Mouse (Mus musculus) liver, embryonic 13.5 days (tissue): ENCODE data around the gene Limch1. TPM values are rescaled to one million over a fixed set of nuclear protein-coding genes. Genes with fewer than 3 reads are reported as not detected.

Experiments used
- ATAC-seq: fragments of 200-750 bp; cut with Nextera tagmentation; 2 replicates; pipeline ENCODE4 v1.8.0; 2017; ENCODE audit warnings: low read depth, mild to moderate bottlenecking, moderate number of reproducible peaks, moderate library complexity
- DNase-seq: peaks from one replicate; pipeline ENCODE4 v3.0.0; 2022
- H3K27ac ChIP-seq: fragments of 300-500 bp; sonication (generic); 2 replicates; pipeline ENCODE4 v1.5.1; 2015; ENCODE audit warnings: moderate library complexity, mild to moderate bottlenecking, inconsistent platforms
- H3K27me3 ChIP-seq: fragments of 300-500 bp; sonication (generic); 2 replicates; pipeline ENCODE4 v1.6.1; 2015; ENCODE audit warnings: mild to moderate bottlenecking, inconsistent platforms
- H3K36me3 ChIP-seq: fragments of 300-500 bp; sonication (generic); 2 replicates; pipeline ENCODE4 v1.6.1; 2015; ENCODE audit warnings: mild to moderate bottlenecking, inconsistent platforms
- H3K4me1 ChIP-seq: fragments of 300-500 bp; sonication (generic); replicated peaks from 2 replicates; pipeline ENCODE4 v1.6.1; 2015; ENCODE audit warnings: inconsistent platforms
- H3K4me2 ChIP-seq: fragments of 300-500 bp; sonication (generic); 2 replicates; pipeline ENCODE4 v1.6.1; 2015; ENCODE audit warnings: inconsistent platforms, mild to moderate bottlenecking, moderate library complexity
- H3K4me3 ChIP-seq: fragments of 300-500 bp; sonication (generic); replicated peaks from 2 replicates; pipeline ENCODE4 v1.5.1; 2015; ENCODE audit warnings: mild to moderate bottlenecking, inconsistent platforms
- H3K9ac ChIP-seq: fragments of 300-500 bp; sonication (generic); 2 replicates; pipeline ENCODE4 v1.6.1; 2015; ENCODE audit warnings: mild to moderate bottlenecking, inconsistent platforms
- H3K9me3 ChIP-seq: fragments of 300-500 bp; sonication (generic); replicated peaks from 2 replicates; pipeline ENCODE4 v1.6.1; 2016; ENCODE audit warnings: inconsistent platforms
- WGBS: fragments of 180-500 bp; shearing (Covaris S2); methylation state at CpG from one replicate; pipeline ENCODE4 v1.1.7; 2015; ENCODE audit not compliant: insufficient replicate concordance; 5-methylcytosine and 5-hydroxymethylcytosine counted together
- polyA plus RNA-seq: library from polyadenylated mRNA; unstranded; fragments of >200 nt; fragmentation: Nextera tagmentation; extraction: Ambion mirVana; gene quantifications from 2 replicates; pipeline ENCODE4 v1.2.1, GENCODE M21; 2015

The Limch1 gene
- polyA plus RNA-seq, 1 experiment from 2014 or later, result 2.3 TPM

- Histone ChIP-seq H3K27ac (no peak overlapping the region), H3K9me3 (no peaks in the 10 kb centered on the region), H3K4me2 (no peak overlapping the region), H3K4me1 (no peaks in the 10 kb centered on the region), H3K4me3 (no peak overlapping the region), H3K9ac (no peak overlapping the region), H3K36me3 (no peaks in the 10 kb centered on the region), H3K27me3 (peaks cover 47% of the 10 kb centered on the region)
- 19% methylated on average over 10 of the region's 10 CpGs for WGBS
- ATAC-seq (no peak), DNase-seq (no peak)
These were observed 2.3 kb downstream of the Limch1 start for GRCm38 (mm10) chr5:66747761-66748430.

DNA sequence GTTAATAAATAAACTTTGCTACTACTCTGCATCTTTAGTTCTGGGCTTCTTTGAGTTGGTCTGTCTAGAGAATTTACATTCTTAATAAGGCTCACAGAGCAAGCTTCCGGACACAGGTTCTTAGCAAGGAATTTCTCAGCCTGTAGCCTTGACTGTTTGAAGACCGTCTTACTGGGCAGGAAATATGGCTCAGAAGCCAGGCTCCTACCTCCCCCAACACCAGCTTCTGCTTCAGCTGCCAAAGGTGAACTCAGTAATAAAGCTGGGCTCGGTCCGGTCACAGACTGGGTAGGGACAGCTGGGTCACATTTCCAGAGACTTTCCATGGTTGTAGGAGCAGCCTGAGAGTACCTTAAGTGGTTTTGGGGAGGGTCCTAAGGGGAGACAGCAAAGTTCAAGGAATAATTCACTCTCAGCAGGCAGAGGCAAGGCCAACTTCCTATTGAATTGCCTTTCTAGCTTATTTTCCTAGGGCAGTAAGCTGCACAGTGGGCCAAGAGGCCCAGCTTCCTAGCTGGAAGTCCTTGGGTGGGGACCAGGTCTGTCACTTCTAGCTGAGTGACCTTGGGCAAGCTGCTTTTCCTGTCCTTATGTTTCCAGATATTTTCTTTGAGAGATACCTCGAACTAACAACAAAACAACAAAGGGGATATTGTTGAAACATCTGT is 3.0 kb downstream of the Limch1 start:
- H3K9ac ChIP-seq, result no peak overlapping the region
- H3K4me1 ChIP-seq, result no peaks in the 10 kb centered on the region
- no peak overlapping the region for H3K4me3 ChIP-seq
- H3K36me3 ChIP-seq, result no peaks in the 10 kb centered on the region
- no peak overlapping the region; the same call in 1 of the 2 replicates for H3K27ac ChIP-seq
- DNase-seq (no peak), ATAC-seq (no peak)
- WGBS, result 37% methylated on average over 5 of the region's 5 CpGs
- H3K9me3 ChIP-seq, result no peaks in the 10 kb centered on the region
- no peak overlapping the region for H3K4me2 ChIP-seq
- peaks cover 47% of the 10 kb centered on the region for H3K27me3 ChIP-seq

DNA sequence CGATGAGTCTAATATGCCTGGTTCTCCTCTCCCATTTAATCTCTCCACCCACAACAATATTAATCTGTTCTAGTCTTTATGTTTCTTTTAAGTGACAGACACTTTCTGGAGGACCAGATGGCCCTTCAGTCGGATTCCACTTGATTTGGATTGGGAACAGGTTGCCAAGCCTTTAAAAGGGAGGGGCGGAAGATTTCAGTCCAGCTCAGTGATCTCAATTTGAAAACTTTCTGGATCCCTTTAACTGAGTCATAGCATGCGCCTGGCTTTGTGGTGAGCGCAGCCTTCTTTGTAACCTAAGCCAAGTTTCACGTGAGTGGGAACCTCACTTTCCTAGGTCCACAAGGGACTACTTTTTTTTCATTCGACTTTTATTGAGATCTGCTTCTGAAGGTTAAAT is 5.0 kb downstream of the Limch1 start:
- Histone ChIP-seq H3K4me2 (no peak overlapping the region), H3K4me3 (no peak overlapping the region), H3K27me3 (peaks cover 31% of the 10 kb centered on the region), H3K9ac (no peak overlapping the region), H3K27ac (no peak overlapping the region), H3K4me1 (no peaks in the 10 kb centered on the region), H3K9me3 (no peaks in the 10 kb centered on the region), H3K36me3 (no peaks in the 10 kb centered on the region)
- WGBS, result 61% methylated on average over 7 of the region's 7 CpGs
- DNase-seq, result no peak
- ATAC-seq, result no peak

- no peak for ATAC-seq
- Histone ChIP-seq H3K27ac (no peak overlapping the region), H3K27me3 (peaks cover 23% of the 10 kb centered on the region), H3K36me3 (no peaks in the 10 kb centered on the region), H3K4me1 (no peaks in the 10 kb centered on the region), H3K9me3 (no peaks in the 10 kb centered on the region), H3K4me2 (no peak overlapping the region), H3K4me3 (no peak overlapping the region), H3K9ac (no peak overlapping the region)
- 26% methylated on average over 3 of the region's 3 CpGs for WGBS
- no peak for DNase-seq
These were observed 5.8 kb downstream of the Limch1 start for GRCm38 (mm10) chr5:66751332-66751980.

- DNase-seq, result no peak
- no peak overlapping the region for H3K4me2 ChIP-seq
These were observed 8.0 kb downstream of the Limch1 start for GRCm38 (mm10) chr5:66753620-66754019.

GRCm38 (mm10) chr5:66756821-66757705 is 11.4 kb downstream of the Limch1 start:
- DNase-seq (no peak), ATAC-seq (no peak)
- Histone ChIP-seq H3K27ac (no peak overlapping the region), H3K4me2 (no peak overlapping the region), H3K9me3 (no peaks in the 10 kb centered on the region), H3K4me1 (no peaks in the 10 kb centered on the region), H3K36me3 (no peaks in the 10 kb centered on the region), H3K27me3 (no peaks in the 10 kb centered on the region), H3K4me3 (no peak overlapping the region), H3K9ac (no peak overlapping the region)
- WGBS, result 61% methylated on average over 10 of the region's 10 CpGs

More at GRCm38 (mm10) chr5:66753620-66754019, 8.0 kb downstream of the Limch1 start:
- Histone ChIP-seq H3K9ac (no peak overlapping the region), H3K27ac (no peak overlapping the region), H3K4me1 (no peaks in the 10 kb centered on the region), H3K4me3 (no peak overlapping the region), H3K36me3 (no peaks in the 10 kb centered on the region), H3K9me3 (no peaks in the 10 kb centered on the region), H3K27me3 (0 out of 2 replicates have a peak, but pooled peaks cover 3% of the 10 kb centered on the region)
- no peak for ATAC-seq
- 62% methylated on average over 9 of the region's 9 CpGs for WGBS

GRCm38 (mm10) chr5:66757706-66758237 is 12.1 kb downstream of the Limch1 start:
- H3K36me3 ChIP-seq, result no peaks in the 10 kb centered on the region
- 65% methylated on average over 2 of the region's 2 CpGs for WGBS
- no peaks in the 10 kb centered on the region for H3K9me3 ChIP-seq
- H3K27ac ChIP-seq, result no peak overlapping the region
- H3K27me3 ChIP-seq, result no peaks in the 10 kb centered on the region
- H3K4me3 ChIP-seq, result no peak overlapping the region
- no peaks in the 10 kb centered on the region for H3K4me1 ChIP-seq
- ATAC-seq, result no peak
- H3K9ac ChIP-seq, result no peak overlapping the region
- DNase-seq, result no peak
- no peak overlapping the region for H3K4me2 ChIP-seq

- H3K4me1 ChIP-seq, result no peaks in the 10 kb centered on the region
- DNase-seq, result no peak
These were observed 13.7 kb downstream of the Limch1 start for GRCm38 (mm10) chr5:66759354-66759753.

GRCm38 (mm10) chr5:66760747-66761146 is 15.1 kb downstream of the Limch1 start:
- Histone ChIP-seq H3K27me3 (no peaks in the 10 kb centered on the region), H3K4me2 (no peak overlapping the region), H3K4me1 (no peaks in the 10 kb centered on the region), H3K36me3 (no peaks in the 10 kb centered on the region), H3K4me3 (no peak overlapping the region), H3K27ac (no peak overlapping the region), H3K9ac (no peak overlapping the region), H3K9me3 (no peaks in the 10 kb centered on the region)
- WGBS, result 76% methylated on average over 10 of the region's 10 CpGs
- ATAC-seq (no peak), DNase-seq (no peak)

More at GRCm38 (mm10) chr5:66759354-66759753, 13.7 kb downstream of the Limch1 start:
- no peak for ATAC-seq
- Histone ChIP-seq H3K4me2 (no peak overlapping the region), H3K4me3 (no peak overlapping the region), H3K36me3 (no peaks in the 10 kb centered on the region), H3K9ac (no peak overlapping the region), H3K27ac (no peak overlapping the region), H3K9me3 (no peaks in the 10 kb centered on the region), H3K27me3 (no peaks in the 10 kb centered on the region)
- WGBS, result 67% methylated on average over 2 of the region's 2 CpGs

DNA sequence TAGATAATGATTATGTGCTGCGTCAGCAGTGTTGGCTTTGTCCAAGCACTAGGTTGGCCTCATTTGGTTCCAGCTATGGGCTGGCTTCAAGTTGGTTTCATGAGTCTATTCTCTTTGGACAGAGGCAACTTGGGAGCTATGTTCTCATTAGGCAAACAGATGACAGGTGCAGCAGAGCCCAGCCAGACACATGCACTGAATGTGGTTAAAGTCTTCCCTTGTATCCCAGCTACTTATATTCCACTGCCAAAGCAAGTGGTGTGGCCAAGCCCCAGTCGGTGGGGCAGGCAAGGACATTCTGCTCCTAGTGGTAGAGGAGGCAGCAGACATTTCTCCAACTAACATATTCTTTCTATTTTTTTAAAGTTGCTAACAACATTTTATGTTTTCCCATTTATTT is 16.4 kb downstream of the Limch1 start:
- Histone ChIP-seq H3K4me3 (no peak overlapping the region), H3K9ac (no peak overlapping the region), H3K27ac (no peak overlapping the region), H3K4me2 (no peak overlapping the region), H3K27me3 (no peaks in the 10 kb centered on the region), H3K36me3 (no peaks in the 10 kb centered on the region), H3K9me3 (no peaks in the 10 kb centered on the region), H3K4me1 (no peaks in the 10 kb centered on the region)
- WGBS, result 56% methylated on average over 2 of the region's 2 CpGs
- DNase-seq, result no peak
- ATAC-seq, result no peak

- ATAC-seq, result no peak
- no peak overlapping the region for H3K9ac ChIP-seq
- WGBS, result 65% methylated on average over 6 of the region's 6 CpGs
- H3K4me1 ChIP-seq, result 0 out of 2 replicates have a peak, but pooled peaks cover 2% of the 10 kb centered on the region
- H3K9me3 ChIP-seq, result no peaks in the 10 kb centered on the region
- no peak overlapping the region for H3K4me3 ChIP-seq
- no peak for DNase-seq
- H3K27me3 ChIP-seq, result no peaks in the 10 kb centered on the region
- no peaks in the 10 kb centered on the region for H3K36me3 ChIP-seq
- H3K27ac ChIP-seq, result no peak overlapping the region
- no peak overlapping the region for H3K4me2 ChIP-seq
These were observed 18.5 kb downstream of the Limch1 start for GRCm38 (mm10) chr5:66764129-66764528.
